Mouse (Mus musculus) neural tube, embryonic 12.5 days (tissue): ENCODE results near the gene Jarid2. TPM values are rescaled to one million over a fixed set of nuclear protein-coding genes. Genes with fewer than 3 reads are reported as not detected.
A peak's percentile ranks its signal among the peaks of the same experiment; 100 is the strongest.
"Not testable (repeated sequence)": the region's sequence is repeated elsewhere in the genome, so short reads cannot be mapped to it uniquely, and the experiment has no call there.

ENCODE experiments used
- ATAC-seq: fragments of 200-750 bp; cut with Nextera tagmentation; 2 replicates; pipeline ENCODE4 v1.8.0; 2017; ENCODE audit warnings: low read depth, mild to moderate bottlenecking, moderate TSS enrichment, moderate library complexity; ENCODE audit not compliant: low FRiP score
- H3K27ac ChIP-seq: fragments of 300-500 bp; sonication (generic); 2 replicates; pipeline ENCODE4 v1.5.1; 2016
- H3K27me3 ChIP-seq: fragments of 300-500 bp; sonication (generic); replicated peaks from 2 replicates; pipeline ENCODE4 v1.6.1; 2016; ENCODE audit warnings: mild to moderate bottlenecking
- H3K36me3 ChIP-seq: fragments of 300-500 bp; sonication (generic); 2 replicates; pipeline ENCODE4 v1.6.1; 2016; ENCODE audit warnings: mild to moderate bottlenecking
- H3K4me1 ChIP-seq: fragments of 300-500 bp; sonication (generic); 2 replicates; pipeline ENCODE4 v1.6.1; 2016
- H3K4me2 ChIP-seq: fragments of 300-500 bp; sonication (generic); replicated peaks from 2 replicates; pipeline ENCODE4 v1.6.1; 2016; ENCODE audit warnings: mild to moderate bottlenecking
- H3K4me3 ChIP-seq: fragments of 300-500 bp; sonication (generic); 2 replicates; pipeline ENCODE4 v1.5.1; 2016
- H3K9ac ChIP-seq: fragments of 300-500 bp; sonication (generic); 2 replicates; pipeline ENCODE4 v1.6.1; 2016; ENCODE audit warnings: mild to moderate bottlenecking
- H3K9me3 ChIP-seq: fragments of 300-500 bp; sonication (generic); 2 replicates; pipeline ENCODE4 v1.6.1; 2016; ENCODE audit warnings: mild to moderate bottlenecking
- WGBS: fragments of 180-500 bp; shearing (Covaris S2); methylation state at CpG from one replicate; pipeline ENCODE4 v1.1.7; 2016; 5-methylcytosine and 5-hydroxymethylcytosine counted together
- polyA plus RNA-seq: library from polyadenylated mRNA; unstranded; fragments of >200 nt; fragmentation: Nextera tagmentation; extraction: Ambion mirVana; gene quantifications from 2 replicates; pipeline ENCODE4 v1.2.1, GENCODE M21; 2016

The Jarid2 gene
- polyA plus RNA-seq, 1 experiment from 2014 or later = 93.6 TPM

DNA sequence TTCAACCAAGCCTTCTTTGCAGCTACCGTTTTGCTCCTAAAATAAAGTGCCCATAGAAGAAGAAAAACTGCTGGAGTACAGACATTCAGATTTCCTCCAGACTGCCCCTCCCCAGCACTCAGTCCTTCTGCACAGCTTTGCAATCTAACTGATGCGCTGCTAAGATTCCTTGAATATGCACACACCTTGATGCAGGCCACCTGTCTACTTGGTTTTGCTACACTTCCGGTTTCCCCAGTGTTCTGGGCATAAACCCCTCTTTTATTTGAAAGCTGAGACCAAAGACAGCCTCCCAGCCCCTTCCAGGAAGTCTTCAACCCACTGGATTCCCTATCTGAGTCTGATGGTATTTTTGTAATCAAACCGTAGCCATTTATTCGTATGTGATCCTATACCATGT lies 18.2 kb upstream of the Jarid2 start:
- ATAC-seq = no peak
- Histone ChIP-seq H3K4me2 (no peak overlapping the region), H3K4me3 (no peak overlapping the region), H3K4me1 (peaks cover 16% of the 10 kb centered on the region), H3K27ac (no peak overlapping the region), H3K9me3 (no peaks in the 10 kb centered on the region), H3K27me3 (no peaks in the 10 kb centered on the region), H3K9ac (no peak overlapping the region), H3K36me3 (no peaks in the 10 kb centered on the region)
- WGBS = 70% methylated on average over 5 of the region's 5 CpGs

DNA sequence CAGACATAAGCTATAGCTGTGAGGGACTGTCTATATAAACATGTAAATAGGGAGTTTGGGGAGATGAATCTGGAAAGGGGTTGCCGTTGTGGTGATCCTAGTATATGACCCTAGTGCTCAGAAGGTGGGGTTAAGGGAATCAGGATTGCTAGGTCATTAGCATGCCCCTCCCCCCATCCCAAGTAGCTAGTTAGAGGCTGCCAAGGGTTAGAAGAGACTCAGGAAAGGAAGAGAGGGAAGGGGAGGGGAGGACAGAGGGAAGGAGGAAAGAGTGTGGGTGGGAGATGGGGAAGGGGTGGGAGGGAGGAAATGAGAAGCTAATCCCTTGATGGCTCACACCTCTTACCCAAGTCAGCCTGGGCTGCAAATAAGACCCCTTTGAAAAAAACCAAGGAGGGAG lies 17.4 kb upstream of the Jarid2 start:
- H3K27me3 ChIP-seq = no peaks in the 10 kb centered on the region
- no peak overlapping the region for H3K4me3 ChIP-seq
- H3K9me3 ChIP-seq = no peaks in the 10 kb centered on the region
- H3K9ac ChIP-seq = no peak overlapping the region
- H3K36me3 ChIP-seq = no peaks in the 10 kb centered on the region
- H3K4me2 ChIP-seq = no peak overlapping the region
- H3K27ac ChIP-seq = no peak overlapping the region
- peaks cover 15% of the 10 kb centered on the region for H3K4me1 ChIP-seq
- ATAC-seq = no peak
- whole genome bisulfite sequencing = 22% methylated on average over 1 of the region's 1 CpGs

DNA sequence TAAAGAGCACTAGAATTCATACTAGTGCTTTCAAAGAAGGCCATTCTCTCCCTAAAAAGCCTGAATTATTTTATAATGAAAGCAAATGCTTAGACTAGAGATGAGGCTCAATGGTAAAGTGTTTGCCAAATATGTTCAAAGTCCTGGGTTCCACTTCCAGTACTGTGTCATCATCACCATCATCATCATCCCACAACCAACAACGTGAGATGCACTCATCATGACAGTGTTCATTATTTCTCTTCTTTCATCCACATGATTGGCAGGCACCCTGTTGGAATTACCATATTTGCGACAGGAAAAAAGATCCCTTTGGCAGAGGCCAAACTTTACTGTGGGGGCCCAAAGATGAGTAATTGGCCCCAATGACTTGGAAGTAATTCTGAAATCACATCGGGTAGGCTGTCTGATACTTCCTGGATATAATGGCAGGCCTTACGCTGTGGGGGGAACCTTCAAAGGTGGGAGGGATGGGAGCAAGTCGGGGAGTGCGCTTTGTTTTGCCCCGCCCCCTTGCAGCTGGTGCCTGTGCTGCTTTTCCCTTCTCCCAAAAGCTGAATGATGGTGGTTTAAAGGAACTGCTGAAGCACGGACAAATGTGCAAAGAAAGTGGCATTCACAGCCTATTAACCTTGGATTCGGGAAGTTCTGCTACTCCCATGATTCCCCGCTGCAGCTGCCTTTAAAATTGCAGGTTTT lies 13.9 kb upstream of the Jarid2 start:
- Histone ChIP-seq H3K27me3 (no peaks in the 10 kb centered on the region), H3K9ac (no peak overlapping the region), H3K4me1 (peaks cover 8% of the 10 kb centered on the region; the same call in 1 of the 2 replicates), H3K9me3 (no peaks in the 10 kb centered on the region), H3K4me3 (no peak overlapping the region), H3K36me3 (no peaks in the 10 kb centered on the region), H3K27ac (no peak overlapping the region), H3K4me2 (peak overlapping the region; percentile 25; the same call in 1 of the 2 replicates)
- ATAC-seq = 0 out of 2 replicates have a peak, but pooled peaks have one; percentile 21
- 17% methylated on average over 10 of the region's 10 CpGs for WGBS

DNA sequence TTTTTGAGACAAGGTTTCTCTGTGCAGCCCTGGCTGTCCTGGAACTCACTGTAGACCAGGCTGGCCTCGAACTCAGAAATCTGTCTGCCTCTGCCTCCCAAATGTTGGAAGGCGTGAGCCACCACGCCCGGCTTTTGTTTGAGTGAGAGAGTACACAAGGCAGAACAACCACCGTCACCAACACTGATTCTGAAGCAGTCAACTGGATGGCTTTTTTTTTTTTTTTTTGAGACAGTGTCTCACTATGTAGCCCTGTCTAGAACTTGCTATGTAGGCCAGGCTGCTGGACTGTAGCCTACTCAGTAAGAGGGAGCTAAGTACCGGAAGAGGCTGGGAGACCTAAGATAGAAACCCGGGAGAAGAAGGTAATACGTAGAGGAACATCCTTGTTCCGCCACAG lies 11.4 kb upstream of the Jarid2 start:
- Histone ChIP-seq H3K4me3 (no peak overlapping the region), H3K9ac (no peak overlapping the region), H3K36me3 (no peaks in the 10 kb centered on the region), H3K4me1 (peaks cover 4% of the 10 kb centered on the region; the same call in 1 of the 2 replicates), H3K27ac (no peak overlapping the region), H3K9me3 (no peaks in the 10 kb centered on the region), H3K4me2 (no peak overlapping the region), H3K27me3 (no peaks in the 10 kb centered on the region)
- 94% methylated on average over 9 of the region's 9 CpGs for WGBS
- ATAC-seq = no peak

DNA sequence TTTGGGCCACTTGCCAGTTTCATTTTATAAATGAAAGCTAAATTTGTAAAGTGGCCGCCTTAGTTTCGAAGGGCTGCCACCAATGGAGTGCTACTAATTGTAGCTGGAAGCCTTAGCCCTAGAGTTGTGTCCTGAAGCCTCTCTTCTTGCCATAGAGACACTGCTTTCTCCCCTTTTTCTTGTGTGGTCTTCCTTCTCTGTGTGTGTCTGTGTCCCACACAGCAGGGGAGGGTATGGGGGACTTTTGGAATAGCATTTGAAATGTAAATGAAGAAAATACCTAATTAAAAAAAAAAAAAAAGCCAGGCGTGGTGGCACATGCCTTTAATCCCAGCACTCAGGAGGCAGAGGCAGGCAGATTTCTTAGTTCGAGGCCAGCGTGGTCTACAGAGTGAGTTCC lies 10.8 kb upstream of the Jarid2 start:
- not testable (repeated sequence) for H3K27me3 ChIP-seq, ATAC-seq, H3K27ac ChIP-seq, H3K4me3 ChIP-seq, H3K9ac ChIP-seq, H3K9me3 ChIP-seq, H3K36me3 ChIP-seq, H3K4me2 ChIP-seq, H3K4me1 ChIP-seq
- WGBS = 93% methylated on average over 5 of the region's 5 CpGs

DNA sequence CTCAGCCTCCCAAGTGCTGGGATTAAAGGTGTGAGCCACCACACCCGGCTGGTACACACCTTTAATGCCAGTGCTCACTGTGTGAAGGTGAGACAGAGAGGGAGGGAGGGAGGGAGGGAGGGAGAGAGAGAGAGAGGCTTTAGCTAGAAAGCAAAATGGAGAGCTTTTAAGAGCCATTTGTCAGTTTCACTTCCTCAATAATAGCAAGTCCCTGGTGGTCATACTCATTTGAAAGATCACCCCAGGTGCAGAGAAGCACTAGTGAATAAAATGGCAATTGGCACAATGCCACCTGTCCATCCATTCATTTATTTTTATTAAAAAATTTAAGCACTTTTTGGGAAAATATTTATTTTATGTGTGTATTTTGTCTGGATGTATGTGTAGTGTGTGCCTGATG lies 9.2 kb upstream of the Jarid2 start:
- 81% methylated on average over 1 of the region's 1 CpGs for WGBS

DNA sequence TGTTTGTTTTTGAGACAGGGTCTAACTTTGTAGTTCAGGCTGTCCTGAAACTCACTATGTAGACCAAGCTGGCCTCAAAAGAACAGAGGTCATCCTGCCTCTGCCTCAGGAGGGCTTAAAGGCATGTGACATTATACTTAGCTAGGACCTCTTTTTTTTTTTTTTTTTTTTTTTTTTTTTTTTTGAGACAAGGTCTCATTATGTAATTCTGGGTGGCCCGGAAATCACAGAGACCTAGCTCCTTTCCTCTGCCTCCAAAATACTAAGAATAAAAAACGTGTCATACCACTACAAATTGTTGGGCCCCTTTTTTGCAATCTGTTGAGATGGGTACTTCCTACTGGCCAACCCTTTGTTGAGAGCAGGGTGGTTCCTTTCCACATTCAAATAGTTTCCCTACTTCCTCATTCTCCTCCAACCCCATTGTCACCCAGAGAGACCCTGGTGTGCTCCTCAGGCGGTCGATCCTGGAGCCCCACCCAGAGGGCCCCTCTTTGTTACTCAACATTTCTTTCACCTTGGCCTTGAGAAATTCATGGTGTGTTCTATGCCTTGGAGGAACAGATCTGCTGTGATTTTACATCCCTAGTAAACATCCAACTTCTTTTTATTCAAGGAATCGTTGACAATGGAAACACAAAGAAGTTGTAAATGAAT lies 7.3 kb upstream of the Jarid2 start:
- Histone ChIP-seq H3K27me3 (no peaks in the 10 kb centered on the region), H3K27ac (no peak overlapping the region), H3K9ac (no peak overlapping the region), H3K36me3 (no peaks in the 10 kb centered on the region), H3K4me1 (no peaks in the 10 kb centered on the region), H3K9me3 (no peaks in the 10 kb centered on the region), H3K4me3 (no peak overlapping the region), H3K4me2 (no peak overlapping the region)
- ATAC-seq = no peak
- WGBS = 76% methylated on average over 5 of the region's 5 CpGs

More for the DNA sequence above, 9.2 kb upstream of the Jarid2 start:
- H3K36me3 ChIP-seq = no peaks in the 10 kb centered on the region
- H3K4me2 ChIP-seq = no peak overlapping the region
- H3K4me3 ChIP-seq = no peak overlapping the region
- no peaks in the 10 kb centered on the region for H3K9me3 ChIP-seq
- ATAC-seq = no peak
- peaks cover 4% of the 10 kb centered on the region; the same call in 1 of the 2 replicates for H3K4me1 ChIP-seq
- H3K27me3 ChIP-seq = no peaks in the 10 kb centered on the region
- no peak overlapping the region for H3K9ac ChIP-seq
- no peak overlapping the region for H3K27ac ChIP-seq

DNA sequence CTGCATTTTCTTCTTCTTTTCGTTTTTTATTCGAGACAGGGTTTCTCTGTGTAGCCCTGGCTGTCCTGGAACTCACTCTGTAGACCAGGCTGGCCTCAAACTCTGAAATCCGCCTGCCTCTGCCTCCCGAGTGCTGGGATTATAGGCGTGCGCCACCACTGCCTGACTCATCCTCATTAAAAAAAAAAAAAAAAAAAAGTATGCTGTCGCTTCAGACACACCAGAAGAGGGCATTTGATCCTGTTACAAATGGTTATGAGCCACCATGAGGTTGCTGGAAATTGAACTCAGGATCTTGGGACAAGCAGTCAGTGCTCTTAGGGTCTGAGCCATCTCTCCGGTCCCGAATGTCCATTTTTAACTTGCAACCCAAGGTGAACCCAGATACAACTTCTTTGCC lies 5.8 kb upstream of the Jarid2 start:
- not testable (repeated sequence) for H3K27ac ChIP-seq, H3K9ac ChIP-seq, H3K4me3 ChIP-seq, H3K4me2 ChIP-seq, H3K27me3 ChIP-seq, H3K9me3 ChIP-seq, ATAC-seq, H3K36me3 ChIP-seq, H3K4me1 ChIP-seq
- WGBS = 89% methylated on average over 9 of the region's 9 CpGs

DNA sequence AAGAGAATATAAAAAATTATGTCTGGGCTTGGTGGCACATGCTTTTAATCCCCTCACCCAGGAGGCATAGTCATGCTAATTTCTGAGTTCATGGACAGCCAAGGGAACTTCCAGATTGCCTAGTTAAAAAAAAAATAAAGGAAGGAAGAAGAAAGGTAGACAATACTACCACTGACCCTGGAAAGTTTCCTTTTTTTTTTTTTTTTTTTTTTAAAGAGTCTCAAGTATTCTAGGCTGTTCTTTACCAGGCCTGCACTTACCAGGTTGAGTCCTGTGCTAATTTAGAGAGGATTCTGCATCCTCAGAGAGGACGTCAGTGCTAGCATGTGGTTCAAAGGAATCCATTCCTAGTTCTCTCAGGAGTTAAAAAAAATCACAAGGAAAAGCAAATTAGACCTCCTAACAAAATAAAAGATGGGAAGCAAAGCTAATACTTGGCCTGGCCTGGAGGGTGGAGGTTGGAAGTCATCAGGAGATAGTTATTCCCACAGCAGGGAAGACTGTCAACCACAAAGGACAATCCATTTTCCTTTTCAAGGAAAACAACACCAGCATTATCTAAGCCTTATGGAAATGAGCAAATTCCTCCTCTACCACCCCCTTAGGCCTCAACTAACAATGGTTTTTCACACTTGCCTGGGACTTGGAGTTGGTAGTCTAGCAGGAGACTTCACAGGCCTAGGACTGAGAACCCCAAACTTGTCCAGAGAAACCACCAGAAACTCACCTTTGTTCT lies 961 bp upstream of the Jarid2 start:
- no peak overlapping the region for H3K4me3 ChIP-seq
- H3K9me3 ChIP-seq = no peaks in the 10 kb centered on the region
- H3K4me2 ChIP-seq = no peak overlapping the region
- ATAC-seq = no peak
- peaks cover 11% of the 10 kb centered on the region for H3K4me1 ChIP-seq
- H3K36me3 ChIP-seq = no peaks in the 10 kb centered on the region
- 8% methylated on average over 1 of the region's 1 CpGs for WGBS
- no peak overlapping the region for H3K9ac ChIP-seq
- H3K27ac ChIP-seq = no peak overlapping the region
- H3K27me3 ChIP-seq = no peaks in the 10 kb centered on the region

DNA sequence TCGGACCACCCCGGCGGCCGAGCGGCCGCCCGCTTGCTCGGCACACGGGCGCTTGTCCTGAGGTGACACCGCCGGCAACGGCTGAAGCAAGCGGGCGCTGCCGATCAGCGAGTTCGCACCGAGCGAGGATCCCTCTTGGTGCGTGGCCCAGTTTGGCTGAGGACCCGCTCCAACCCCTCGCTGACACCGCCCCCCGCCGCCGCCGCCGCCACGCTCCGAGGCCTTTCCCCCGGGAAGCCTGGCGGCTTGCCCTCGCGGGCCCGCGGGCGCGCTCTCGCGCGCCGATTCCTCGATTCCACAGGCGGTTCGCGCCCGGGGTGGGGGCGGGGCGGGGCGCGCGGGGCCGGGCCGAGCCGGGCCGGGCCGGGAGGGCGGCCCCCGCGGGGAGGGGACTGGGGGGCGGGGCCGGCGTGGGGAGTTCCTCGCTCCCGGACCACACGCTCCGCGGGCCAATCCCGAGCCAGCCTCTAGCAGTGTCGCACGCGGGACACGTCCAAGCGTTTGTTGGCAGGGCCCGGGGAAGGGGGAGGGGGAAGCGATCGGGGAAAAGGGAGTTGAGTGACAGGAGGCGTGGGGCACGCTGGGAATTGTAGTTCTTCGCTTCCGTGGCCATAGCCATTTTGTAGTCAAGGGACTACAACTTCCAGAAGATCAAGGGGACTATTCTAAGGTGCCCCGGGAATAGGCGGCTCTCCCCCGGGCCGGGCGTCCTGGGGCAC lies 1.0 kb downstream of the Jarid2 start:
- Histone ChIP-seq H3K27ac (peak overlapping the region; percentile 83), H3K4me3 (peak overlapping the region; percentile 69), H3K9me3 (no peaks in the 10 kb centered on the region), H3K4me1 (peaks cover 21% of the 10 kb centered on the region), H3K9ac (peak overlapping the region; percentile 91), H3K36me3 (no peaks in the 10 kb centered on the region), H3K27me3 (no peaks in the 10 kb centered on the region), H3K4me2 (peak overlapping the region; percentile 98)
- peak; percentile 96 for ATAC-seq
- under 1% methylated on average over 82 of the region's 87 CpGs for WGBS

DNA sequence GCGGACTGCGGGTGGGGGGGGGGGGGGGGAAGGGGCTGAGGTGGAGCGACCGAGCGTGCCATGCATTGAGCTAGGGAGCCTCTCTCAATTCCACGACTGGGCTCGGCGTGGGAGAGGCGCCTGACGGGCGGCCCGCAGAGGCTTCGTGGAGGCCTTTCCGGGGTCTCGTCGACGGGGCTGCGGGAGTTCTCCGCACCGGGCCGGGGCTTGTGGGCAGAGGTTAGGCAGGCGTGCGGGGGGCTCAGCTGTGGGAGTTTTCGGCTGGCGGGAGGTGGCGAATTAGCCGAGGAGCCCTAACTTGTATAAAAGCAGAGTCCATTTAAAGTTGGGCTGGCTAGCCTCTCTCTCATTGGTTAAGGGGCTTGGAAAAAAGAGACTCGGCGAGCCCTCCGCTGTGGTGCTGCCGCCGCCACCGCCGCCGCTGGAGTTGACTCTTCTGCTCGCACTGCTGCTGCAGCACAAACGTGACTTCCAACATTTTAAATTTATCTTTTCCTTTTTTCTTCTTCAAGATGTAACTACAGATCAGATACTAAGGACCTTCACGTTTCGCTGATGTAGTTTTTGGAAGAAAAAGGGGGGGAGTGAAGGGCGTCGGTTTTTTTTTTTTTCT lies 1.8 kb downstream of the Jarid2 start:
- WGBS = under 1% methylated on average over 37 of the region's 41 CpGs
- peak; percentile 81 for ATAC-seq

More for the DNA sequence above, 1.8 kb downstream of the Jarid2 start:
- no peaks in the 10 kb centered on the region for H3K9me3 ChIP-seq
- H3K27ac ChIP-seq = peak overlapping the region; percentile 83
- H3K36me3 ChIP-seq = no peaks in the 10 kb centered on the region
- H3K27me3 ChIP-seq = no peaks in the 10 kb centered on the region
- peaks cover 27% of the 10 kb centered on the region for H3K4me1 ChIP-seq
- peak overlapping the region; percentile 98 for H3K4me2 ChIP-seq
- H3K4me3 ChIP-seq = peak overlapping the region; percentile 69
- peak overlapping the region; percentile 76 for H3K9ac ChIP-seq
